Mouse (Mus musculus) midbrain, embryonic 11.5 days (tissue): ENCODE data around the gene Igfbp2. TPM values are rescaled to one million over a fixed set of nuclear protein-coding genes. Genes with fewer than 3 reads are reported as not detected.

ENCODE experiments used
- ATAC-seq: fragments of 200-750 bp; cut with Nextera tagmentation; 2 replicates; pipeline ENCODE4 v1.8.0; 2017; ENCODE audit warnings: moderate TSS enrichment, moderate library complexity; ENCODE audit not compliant: low FRiP score
- DNase-seq: peaks from one replicate; pipeline ENCODE4 v3.0.0; 2015; ENCODE audit warnings: low spot score; ENCODE audit errors: missing footprints
- H3K27ac ChIP-seq: fragments of 300-500 bp; sonication (generic); 2 replicates; pipeline ENCODE4 v1.5.1; 2014; ENCODE audit warnings: low read depth, low read length
- H3K27me3 ChIP-seq: fragments of 300-500 bp; sonication (generic); 2 replicates; pipeline ENCODE4 v1.6.1; 2014; ENCODE audit warnings: mild to moderate bottlenecking, low read length, moderate library complexity, mixed read lengths; ENCODE audit not compliant: control insufficient read depth, insufficient read depth
- H3K36me3 ChIP-seq: fragments of 300-500 bp; sonication (generic); 2 replicates; pipeline ENCODE4 v1.6.1; 2014; ENCODE audit warnings: mild to moderate bottlenecking, low read length, moderate library complexity, mixed read lengths; ENCODE audit not compliant: control insufficient read depth, insufficient read depth
- H3K4me1 ChIP-seq: fragments of 300-500 bp; sonication (generic); 2 replicates; pipeline ENCODE4 v1.6.1; 2014; ENCODE audit warnings: low read length; ENCODE audit not compliant: control insufficient read depth, insufficient read depth
- H3K4me2 ChIP-seq: fragments of 300-500 bp; sonication (generic); 2 replicates; pipeline ENCODE4 v1.6.1; 2014; ENCODE audit warnings: mild to moderate bottlenecking, moderate library complexity
- H3K4me3 ChIP-seq: fragments of 300-500 bp; sonication (generic); 2 replicates; pipeline ENCODE4 v1.5.1; 2014; ENCODE audit warnings: low read depth, low read length
- H3K9ac ChIP-seq: fragments of 300-500 bp; sonication (generic); 2 replicates; pipeline ENCODE4 v1.6.1; 2014; ENCODE audit warnings: low read length
- H3K9me3 ChIP-seq: fragments of 300-500 bp; sonication (generic); 2 replicates; pipeline ENCODE4 v1.6.1; 2016; ENCODE audit warnings: low read length; ENCODE audit not compliant: control insufficient read depth
- WGBS: fragments of 180-500 bp; shearing (Covaris S2); extraction: QIAGEN DNeasy Blood & Tissue Kit; methylation state at CpG from one replicate; pipeline ENCODE4 v1.1.7; 2014; 5-methylcytosine and 5-hydroxymethylcytosine counted together
- polyA plus RNA-seq: library from polyadenylated mRNA; unstranded; fragments of >200 nt; fragmentation: Nextera tagmentation; extraction: Ambion mirVana; gene quantifications from 2 replicates; pipeline ENCODE4 v1.2.1, GENCODE M21; 2014

Gene Igfbp2
- polyA plus RNA-seq, 1 experiment from 2014 or later = 548 TPM

GRCm38 (mm10) chr1:72856209-72856909 lies 32.1 kb downstream of the Igfbp2 start:
- Histone ChIP-seq H3K9me3 (no peaks in the 10 kb centered on the region), H3K4me2 (no peak overlapping the region), H3K36me3 (peaks cover 8% of the 10 kb centered on the region), H3K27me3 (no peaks in the 10 kb centered on the region), H3K9ac (no peak overlapping the region), H3K4me3 (no peak overlapping the region), H3K27ac (no peak overlapping the region), H3K4me1 (peaks cover 8% of the 10 kb centered on the region)
- DNase-seq (peak; percentile 71), ATAC-seq (no peak)
- whole genome bisulfite sequencing = 84% methylated on average over 19 of the region's 19 CpGs

- H3K9ac ChIP-seq = no peak overlapping the region
- H3K4me1 ChIP-seq = peaks cover 8% of the 10 kb centered on the region
- no peak overlapping the region for H3K4me3 ChIP-seq
- H3K27me3 ChIP-seq = no peaks in the 10 kb centered on the region
- no peak overlapping the region for H3K27ac ChIP-seq
- H3K9me3 ChIP-seq = no peaks in the 10 kb centered on the region
- H3K36me3 ChIP-seq = peaks cover 4% of the 10 kb centered on the region
- 92% methylated on average over 7 of the region's 7 CpGs for WGBS
- DNase-seq (peak; percentile 82), ATAC-seq (no peak)
- no peak overlapping the region for H3K4me2 ChIP-seq
These were observed 32.8 kb downstream of the Igfbp2 start for GRCm38 (mm10) chr1:72857142-72857541.

- peaks cover 4% of the 10 kb centered on the region for H3K36me3 ChIP-seq
- peaks cover 8% of the 10 kb centered on the region for H3K4me1 ChIP-seq
- H3K27ac ChIP-seq = no peak overlapping the region
- H3K27me3 ChIP-seq = no peaks in the 10 kb centered on the region
- peak; percentile 60 for DNase-seq
- ATAC-seq = no peak
- H3K9me3 ChIP-seq = no peaks in the 10 kb centered on the region
- H3K9ac ChIP-seq = no peak overlapping the region
- H3K4me2 ChIP-seq = no peak overlapping the region
- WGBS = 78% methylated on average over 5 of the region's 5 CpGs
- no peak overlapping the region for H3K4me3 ChIP-seq
These were observed 33.3 kb downstream of the Igfbp2 start for GRCm38 (mm10) chr1:72857631-72858030.

GRCm38 (mm10) chr1:72858286-72858685 lies 34.0 kb downstream of the Igfbp2 start:
- H3K4me1 ChIP-seq = peaks cover 8% of the 10 kb centered on the region
- ATAC-seq = no peak; the same call in 1 of the 2 replicates
- DNase-seq = no peak
- no peak overlapping the region for H3K4me3 ChIP-seq
- H3K9ac ChIP-seq = no peak overlapping the region
- 85% methylated on average over 9 of the region's 9 CpGs for WGBS
- no peaks in the 10 kb centered on the region for H3K9me3 ChIP-seq
- no peak overlapping the region for H3K4me2 ChIP-seq
- peaks cover 4% of the 10 kb centered on the region for H3K36me3 ChIP-seq
- no peak overlapping the region; the same call in 1 of the 2 replicates for H3K27ac ChIP-seq
- H3K27me3 ChIP-seq = no peaks in the 10 kb centered on the region

GRCm38 (mm10) chr1:72858874-72859273 lies 34.6 kb downstream of the Igfbp2 start:
- no peaks in the 10 kb centered on the region for H3K27me3 ChIP-seq
- 11% methylated on average over 5 of the region's 5 CpGs for WGBS
- peak overlapping the region; percentile 60; the same call in 1 of the 2 replicates for H3K27ac ChIP-seq
- peaks cover 8% of the 10 kb centered on the region for H3K4me1 ChIP-seq
- H3K9ac ChIP-seq = no peak overlapping the region
- H3K4me3 ChIP-seq = no peak overlapping the region
- no peaks in the 10 kb centered on the region for H3K9me3 ChIP-seq
- ATAC-seq (peak; percentile 77), DNase-seq (no peak)
- H3K4me2 ChIP-seq = no peak overlapping the region
- peaks cover 4% of the 10 kb centered on the region for H3K36me3 ChIP-seq

- Histone ChIP-seq H3K4me3 (no peak overlapping the region), H3K27me3 (no peaks in the 10 kb centered on the region), H3K27ac (no peak overlapping the region), H3K36me3 (peaks cover 4% of the 10 kb centered on the region), H3K9me3 (no peaks in the 10 kb centered on the region), H3K4me2 (no peak overlapping the region), H3K9ac (no peak overlapping the region), H3K4me1 (peaks cover 8% of the 10 kb centered on the region)
- DNase-seq (no peak), ATAC-seq (no peak)
- WGBS = 90% methylated on average over 9 of the region's 9 CpGs
These were observed 35.7 kb downstream of the Igfbp2 start for GRCm38 (mm10) chr1:72859963-72860362.

- no peak overlapping the region for H3K27ac ChIP-seq
- H3K36me3 ChIP-seq = peaks cover 4% of the 10 kb centered on the region
- H3K9ac ChIP-seq = no peak overlapping the region
- H3K4me3 ChIP-seq = no peak overlapping the region
- H3K27me3 ChIP-seq = no peaks in the 10 kb centered on the region
- H3K4me1 ChIP-seq = peaks cover 8% of the 10 kb centered on the region
- H3K9me3 ChIP-seq = no peaks in the 10 kb centered on the region
- ATAC-seq (no peak), DNase-seq (no peak)
- WGBS = 74% methylated on average over 2 of the region's 2 CpGs
- no peak overlapping the region for H3K4me2 ChIP-seq
These were observed 36.2 kb downstream of the Igfbp2 start for GRCm38 (mm10) chr1:72860502-72860901.

GRCm38 (mm10) chr1:72861702-72862101 lies 37.4 kb downstream of the Igfbp2 start:
- H3K4me2 ChIP-seq = no peak overlapping the region
- H3K36me3 ChIP-seq = peaks cover 4% of the 10 kb centered on the region
- H3K9ac ChIP-seq = no peak overlapping the region
- H3K9me3 ChIP-seq = no peaks in the 10 kb centered on the region
- H3K27me3 ChIP-seq = no peaks in the 10 kb centered on the region
- H3K4me1 ChIP-seq = peaks cover 8% of the 10 kb centered on the region
- no peak overlapping the region for H3K27ac ChIP-seq
- H3K4me3 ChIP-seq = no peak overlapping the region
- no peak for ATAC-seq
- WGBS = 74% methylated on average over 2 of the region's 2 CpGs
- DNase-seq = no peak

GRCm38 (mm10) chr1:72862248-72862647 lies 37.9 kb downstream of the Igfbp2 start:
- Histone ChIP-seq H3K27ac (no peak overlapping the region), H3K4me1 (peaks cover 9% of the 10 kb centered on the region), H3K9ac (no peak overlapping the region), H3K36me3 (peaks cover 4% of the 10 kb centered on the region), H3K27me3 (no peaks in the 10 kb centered on the region), H3K9me3 (no peaks in the 10 kb centered on the region), H3K4me3 (no peak overlapping the region), H3K4me2 (no peak overlapping the region)
- ATAC-seq (no peak), DNase-seq (no peak)
- WGBS = 91% methylated on average over 21 of the region's 21 CpGs
